ENCODE assay signal across 8 mouse cellular contexts in genomic region chr11:121260211-121260906, GRCm38 (mm10). TPM values are rescaled to one million over a fixed set of nuclear protein-coding genes. Genes with fewer than 3 reads are reported as not detected.
DNase-seq lines count a peak whose midpoint lies in the region; ATAC-seq lines count a peak whose summit lies in the region.

No protein-coding gene starts in this region.

- peak overlapping the region; percentile 97 for H3K4me3 ChIP-seq in intestine, embryonic 15.5 days (replicated peaks)
- H3K4me3 ChIP-seq in liver, embryonic 13.5 days (replicated peaks), result peak overlapping the region; percentile 98
- peak overlapping the region; percentile 97 for H3K4me3 ChIP-seq in stomach, embryonic 15.5 days (replicated peaks)

- H3K27me3 ChIP-seq in intestine, embryonic 15.5 days (replicated peaks), result no peaks in the 10 kb centered on the region
- H3K27me3 ChIP-seq in liver, embryonic 13.5 days, result no peaks in the 10 kb centered on the region
- no peaks in the 10 kb centered on the region for H3K27me3 ChIP-seq in stomach, embryonic 15.5 days (replicated peaks)

- no peaks in the 10 kb centered on the region for H3K9me3 ChIP-seq in intestine, embryonic 15.5 days
- no peaks in the 10 kb centered on the region for H3K9me3 ChIP-seq in liver, embryonic 13.5 days (replicated peaks)
- no peaks in the 10 kb centered on the region for H3K9me3 ChIP-seq in stomach, embryonic 15.5 days

- peak overlapping the region; percentile 72 for H3K27ac ChIP-seq in intestine, embryonic 15.5 days
- H3K27ac ChIP-seq in liver, embryonic 13.5 days, result peak overlapping the region; percentile 83
- peak overlapping the region; percentile 79 for H3K27ac ChIP-seq in stomach, embryonic 15.5 days

- peaks cover 4% of the 10 kb centered on the region; the same call in 1 of the 2 replicates for H3K36me3 ChIP-seq in intestine, embryonic 15.5 days
- peaks cover 53% of the 10 kb centered on the region for H3K36me3 ChIP-seq in liver, embryonic 13.5 days
- H3K36me3 ChIP-seq in stomach, embryonic 15.5 days, result peaks cover 19% of the 10 kb centered on the region

- peak; percentile 57 for ATAC-seq in intestine, embryonic 15.5 days
- peak; percentile 39 for ATAC-seq in liver, embryonic 13.5 days (ENCODE audit: low read depth)
- ATAC-seq in monocyte, adult 5-6 weeks (replicated peaks; ENCODE audit: insufficient number of reproducible peaks, low FRiP score, low TSS enrichment, poor library complexity, severe bottlenecking), result 0 out of 2 replicates have a peak, but pooled peaks have one; percentile 10
- ATAC-seq in stomach, embryonic 15.5 days (ENCODE audit: insufficient read depth, low FRiP score, low read depth), result peak; percentile 1; the same call in 1 of the 2 replicates

- WGBS in intestine, embryonic 15.5 days, result under 1% methylated on average over 59 of the region's 60 CpGs
- under 1% methylated on average over 59 of the region's 60 CpGs for WGBS in liver, embryonic 13.5 days (ENCODE audit: insufficient replicate concordance)
- under 1% methylated on average over 56 of the region's 60 CpGs for WGBS in stomach, embryonic 15.5 days

- H3K9ac ChIP-seq in intestine, embryonic 15.5 days, result peak overlapping the region; percentile 97
- peak overlapping the region; percentile 99 for H3K9ac ChIP-seq in liver, embryonic 13.5 days
- H3K9ac ChIP-seq in stomach, embryonic 15.5 days, result peak overlapping the region; percentile 97

- H3K4me1 ChIP-seq in intestine, embryonic 15.5 days (replicated peaks), result peaks cover 10% of the 10 kb centered on the region
- peaks cover 44% of the 10 kb centered on the region for H3K4me1 ChIP-seq in liver, embryonic 13.5 days (replicated peaks)
- H3K4me1 ChIP-seq in stomach, embryonic 15.5 days, result peaks cover 3% of the 10 kb centered on the region; the same call in 1 of the 2 replicates

- peak; percentile 37 to 69 for DNase-seq in frontal cortex, postnatal 10 days (ENCODE audit: low spot score in 2 of 2)
- DNase-seq in frontal cortex, adult 2 months (ENCODE audit: extremely low spot score in 1 of 2, low spot score in 1 of 2), result no peak
- DNase-seq in cerebellum, postnatal 25 days, result peak; percentile 56 to 59
- peak; percentile 43 for DNase-seq in gastrocnemius, postnatal 10 days
- DNase-seq in liver, embryonic 13.5 days, result peak; percentile 31

- H3K4me2 ChIP-seq in intestine, embryonic 15.5 days (replicated peaks), result peak overlapping the region; percentile 89
- H3K4me2 ChIP-seq in liver, embryonic 13.5 days, result peak overlapping the region; percentile 94
- peak overlapping the region; percentile 80 for H3K4me2 ChIP-seq in stomach, embryonic 15.5 days

RNA-seq across cellular contexts. Expression of gene Foxk2, which starts 0.6 kb away (rescaled TPM):
- 48.3 and 51.0 TPM in 2 replicates for polyA plus RNA-seq in frontal cortex, adult 2 months (2012; rRNA removed)
- 10 to 100 TPM; 23.4 to 29.1 TPM for total RNA-seq in gastrocnemius, postnatal 10 days (2021)
- polyA plus RNA-seq in intestine, embryonic 15.5 days (2015; fragmentation: Nextera tagmentation; extraction: Ambion mirVana), result 6.3 and 6.6 TPM in 2 replicates
- polyA plus RNA-seq in liver, embryonic 13.5 days (2015; fragmentation: Nextera tagmentation; extraction: Ambion mirVana), result 3.4 and 3.9 TPM in 2 replicates
- 8.5 to 16.2 TPM (median 13.4 TPM) in 3 replicates for total RNA-seq in monocyte, adult 5-6 weeks (2017)
- 8.6 and 9.8 TPM in 2 replicates for polyA plus RNA-seq in stomach, embryonic 15.5 days (2015; fragmentation: Nextera tagmentation; extraction: Ambion mirVana)

RNA-seq across cellular contexts. Expression of gene Narf, which starts 23.3 kb away (rescaled TPM):
- 39.7 and 40.6 TPM in 2 replicates for polyA plus RNA-seq in frontal cortex, adult 2 months (2012; rRNA removed)
- 10 to 100 TPM; 36.5 to 41.6 TPM for total RNA-seq in gastrocnemius, postnatal 10 days (2021)
- polyA plus RNA-seq in intestine, embryonic 15.5 days (2015; fragmentation: Nextera tagmentation; extraction: Ambion mirVana), result 42.2 TPM in 2 replicates
- polyA plus RNA-seq in liver, embryonic 13.5 days (2015; fragmentation: Nextera tagmentation; extraction: Ambion mirVana), result 101 and 117 TPM in 2 replicates
- total RNA-seq in monocyte, adult 5-6 weeks (2017), result 22.3 to 24.0 TPM (median 22.5 TPM) in 3 replicates
- 45.6 and 52.0 TPM in 2 replicates for polyA plus RNA-seq in stomach, embryonic 15.5 days (2015; fragmentation: Nextera tagmentation; extraction: Ambion mirVana)

RNA-seq across cellular contexts. Expression of gene Cybc1, which starts 31.2 kb away (rescaled TPM):
- polyA plus RNA-seq in frontal cortex, adult 2 months (2012; rRNA removed), result 23.8 and 26.3 TPM in 2 replicates
- 1 to 10 TPM; 6.3 to 7.2 TPM for total RNA-seq in gastrocnemius, postnatal 10 days (2021)
- polyA plus RNA-seq in intestine, embryonic 15.5 days (2015; fragmentation: Nextera tagmentation; extraction: Ambion mirVana), result 31.2 and 33.2 TPM in 2 replicates
- 20.0 and 21.0 TPM in 2 replicates for polyA plus RNA-seq in liver, embryonic 13.5 days (2015; fragmentation: Nextera tagmentation; extraction: Ambion mirVana)
- total RNA-seq in monocyte, adult 5-6 weeks (2017), result 71.9 to 94.3 TPM (median 75.7 TPM) in 3 replicates
- 32.5 and 34.6 TPM in 2 replicates for polyA plus RNA-seq in stomach, embryonic 15.5 days (2015; fragmentation: Nextera tagmentation; extraction: Ambion mirVana)

RNA-seq across cellular contexts. Expression of gene Ogfod3, which starts 55.8 kb away (rescaled TPM):
- 7.6 and 8.9 TPM in 2 replicates for polyA plus RNA-seq in frontal cortex, adult 2 months (2012; rRNA removed)
- 10 to 100 TPM; 13.2 to 13.5 TPM for total RNA-seq in gastrocnemius, postnatal 10 days (2021)
- 29.5 and 32.0 TPM in 2 replicates for polyA plus RNA-seq in intestine, embryonic 15.5 days (2015; fragmentation: Nextera tagmentation; extraction: Ambion mirVana)
- polyA plus RNA-seq in liver, embryonic 13.5 days (2015; fragmentation: Nextera tagmentation; extraction: Ambion mirVana), result 14.7 and 14.9 TPM in 2 replicates
- total RNA-seq in monocyte, adult 5-6 weeks (2017), result 2.8 to 4.8 TPM (median 3.1 TPM) in 3 replicates
- polyA plus RNA-seq in stomach, embryonic 15.5 days (2015; fragmentation: Nextera tagmentation; extraction: Ambion mirVana), result 30.4 and 30.5 TPM in 2 replicates

RNA-seq across cellular contexts. Expression of gene Hexdc, which starts 56.1 kb away (rescaled TPM):
- 67.3 and 70.2 TPM in 2 replicates for polyA plus RNA-seq in frontal cortex, adult 2 months (2012; rRNA removed)
- 10 to 100 TPM in 1 of 2 experiments, 1 to 10 TPM in 1; 8.6 to 10.3 TPM for total RNA-seq in gastrocnemius, postnatal 10 days (2021)
- 9.0 and 9.3 TPM in 2 replicates for polyA plus RNA-seq in intestine, embryonic 15.5 days (2015; fragmentation: Nextera tagmentation; extraction: Ambion mirVana)
- 2.2 and 2.4 TPM in 2 replicates for polyA plus RNA-seq in liver, embryonic 13.5 days (2015; fragmentation: Nextera tagmentation; extraction: Ambion mirVana)
- 1.4 to 3.2 TPM (median 3.1 TPM) in 3 replicates for total RNA-seq in monocyte, adult 5-6 weeks (2017)
- polyA plus RNA-seq in stomach, embryonic 15.5 days (2015; fragmentation: Nextera tagmentation; extraction: Ambion mirVana), result 8.1 and 9.2 TPM in 2 replicates

Comparison
In these comparisons a context has a peak if more than half of its experiments do, and no peak if none do; other contexts are left out.
1. DNase-seq: peak in frontal cortex, postnatal 10 days (2 of 2), cerebellum, postnatal 25 days (2 of 2), gastrocnemius, postnatal 10 days (single experiment) and liver, embryonic 13.5 days (single experiment); none in frontal cortex, adult 2 months (0 of 2).
2. ATAC-seq: peak in every context shown above with its lines; median percentile 57 in intestine, embryonic 15.5 days; 39 in liver, embryonic 13.5 days; 10 in monocyte, adult 5-6 weeks; 1 in stomach, embryonic 15.5 days.
3. Peak in every context shown above with its lines, with median percentiles within 50 percentile points of each other: H3K27ac ChIP-seq, H3K4me2 ChIP-seq, H3K4me3 ChIP-seq and H3K9ac ChIP-seq.